Mouse (Mus musculus) CD4-positive helper T cell, adult 2 months (primary cell): ENCODE results near the gene Garnl3.
A peak's percentile ranks its signal among the peaks of the same experiment; 100 is the strongest.

ENCODE experiments used
- DNase-seq: peaks from one replicate; pipeline ENCODE4 v3.0.0-alpha.2; 2012; ENCODE audit warnings: low read depth, missing footprints, low spot score

Garnl3 gene

DNA sequence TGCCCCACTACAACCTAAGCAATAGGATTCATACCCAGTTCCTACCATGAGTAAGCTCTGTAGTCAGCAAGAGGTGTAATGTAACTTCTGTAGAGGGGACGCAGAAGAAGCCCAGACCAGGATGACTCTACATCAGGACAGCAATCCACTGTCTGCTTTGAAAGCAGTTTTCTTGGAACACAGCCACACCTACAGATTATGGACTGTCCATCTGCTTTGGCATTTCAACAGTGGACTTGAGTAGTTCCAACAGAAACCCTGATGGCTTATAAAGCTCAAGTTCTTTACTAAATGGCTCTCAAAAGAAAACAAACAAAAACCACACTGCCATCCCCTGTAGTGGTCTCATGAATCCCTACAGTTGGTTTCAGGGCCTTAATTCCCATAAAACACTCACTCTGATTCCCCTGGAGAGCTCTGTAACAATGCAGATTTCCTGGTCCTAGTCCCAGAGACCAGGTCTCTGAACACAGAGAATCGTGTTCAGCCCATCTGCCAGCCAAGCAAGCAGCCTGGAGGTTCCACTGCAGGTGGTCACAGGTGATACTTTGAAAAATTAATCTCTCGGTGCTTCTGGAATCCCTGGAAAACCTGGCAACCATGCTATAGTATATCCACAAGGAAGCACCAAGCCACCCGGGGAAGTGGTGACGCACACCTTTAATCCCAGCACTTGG lies 42.0 kb downstream of the Garnl3 start:
- no peak for DNase-seq

DNA sequence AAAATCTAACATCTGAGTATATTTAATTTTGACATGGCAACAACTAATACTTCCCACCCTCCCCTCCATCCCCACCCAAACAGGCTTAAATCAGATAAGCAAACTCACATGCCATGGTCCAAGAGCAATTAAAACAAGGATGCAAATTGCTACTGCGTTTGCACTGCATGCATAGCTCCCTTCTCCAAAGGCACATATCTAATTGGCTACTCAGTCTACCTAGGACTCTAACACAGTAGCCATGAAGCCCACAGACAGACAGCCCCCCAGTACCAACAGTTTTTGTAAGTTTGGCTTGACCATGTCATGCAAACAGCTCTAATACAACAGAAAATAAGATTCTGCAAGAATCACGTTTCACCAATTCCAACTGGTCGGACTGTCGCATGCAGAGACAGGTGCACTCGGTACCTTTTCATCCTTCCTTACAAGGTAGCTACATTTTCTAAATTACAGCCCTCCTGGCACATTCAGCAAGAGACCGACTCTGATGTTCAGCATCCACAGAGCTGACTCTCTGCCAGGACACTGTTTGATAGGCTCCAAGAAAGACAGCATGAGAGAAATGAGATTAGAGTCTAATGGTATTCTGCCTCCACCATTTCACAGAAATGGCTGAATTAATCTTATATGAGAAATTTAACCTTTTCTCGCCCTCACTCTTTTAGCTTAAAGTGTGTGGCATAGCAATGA lies 44.6 kb downstream of the Garnl3 start:
- no peak for DNase-seq

DNA sequence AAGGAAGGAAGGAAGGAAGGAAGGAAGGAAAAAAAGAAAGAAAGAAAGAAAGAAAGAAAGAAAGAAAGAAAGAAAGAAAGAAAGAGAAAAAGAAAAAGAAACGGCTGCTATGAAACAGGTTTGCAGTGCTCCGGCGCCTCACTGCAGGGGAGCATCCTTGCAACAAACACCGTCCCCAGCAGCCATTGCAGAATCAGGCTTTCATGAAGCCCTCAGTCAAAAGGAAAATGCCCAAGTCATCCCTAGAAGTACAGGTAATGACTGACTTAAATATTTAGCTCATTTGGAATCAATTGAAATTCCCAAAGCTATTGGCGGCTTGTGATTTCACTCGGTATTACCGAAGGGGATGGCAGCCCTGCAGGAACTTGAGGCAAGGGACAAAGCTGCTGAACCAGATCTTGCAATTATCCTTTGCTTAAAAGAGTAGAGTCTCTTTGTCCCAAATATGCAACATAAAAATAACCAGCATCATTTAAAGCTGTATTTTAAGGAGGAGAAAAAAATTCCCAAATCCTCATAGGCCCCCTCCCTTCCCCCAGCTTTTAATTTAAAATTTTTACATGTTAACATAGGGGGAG lies 45.3 kb downstream of the Garnl3 start:
- no peak for DNase-seq

DNA sequence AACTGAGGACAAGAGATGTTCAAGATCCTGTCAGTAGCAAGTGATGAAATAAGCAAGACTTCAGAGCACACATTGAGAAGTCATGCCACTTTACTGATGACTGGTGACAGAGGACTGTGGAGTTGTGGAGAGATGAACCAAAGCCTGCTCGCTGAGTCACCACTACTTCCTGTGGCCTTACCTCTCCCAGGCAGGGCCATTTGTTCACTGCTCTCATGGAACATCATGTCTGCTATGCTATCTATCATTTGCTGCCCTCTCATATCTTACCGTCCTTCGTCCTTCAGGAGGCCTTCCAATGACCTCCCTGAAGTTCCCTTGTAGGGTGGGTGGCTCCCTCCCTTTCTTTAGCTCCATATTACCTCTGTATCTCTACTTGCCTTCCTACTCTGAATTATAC lies 47.2 kb downstream of the Garnl3 start:
- DNase-seq: no peak

DNA sequence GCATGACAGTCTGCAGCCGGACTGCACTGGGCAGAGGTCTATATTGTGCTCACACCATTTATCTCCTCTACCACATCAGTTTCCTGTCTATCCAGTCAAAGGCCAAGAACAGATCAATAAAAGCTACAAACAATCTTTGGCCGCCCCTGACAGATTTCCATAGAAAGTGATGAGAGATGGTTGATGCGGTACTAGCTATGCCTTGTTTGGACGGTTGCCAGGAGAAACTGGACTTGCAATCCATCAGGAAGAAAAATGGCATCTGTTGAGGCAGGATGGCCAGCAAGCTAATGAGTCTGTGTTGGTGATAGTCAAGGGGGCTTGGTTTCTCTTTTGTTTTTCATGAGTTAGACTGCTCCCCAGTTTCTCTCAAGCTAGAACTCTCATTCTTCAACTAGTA lies 51.3 kb downstream of the Garnl3 start:
- DNase-seq: no peak

DNA sequence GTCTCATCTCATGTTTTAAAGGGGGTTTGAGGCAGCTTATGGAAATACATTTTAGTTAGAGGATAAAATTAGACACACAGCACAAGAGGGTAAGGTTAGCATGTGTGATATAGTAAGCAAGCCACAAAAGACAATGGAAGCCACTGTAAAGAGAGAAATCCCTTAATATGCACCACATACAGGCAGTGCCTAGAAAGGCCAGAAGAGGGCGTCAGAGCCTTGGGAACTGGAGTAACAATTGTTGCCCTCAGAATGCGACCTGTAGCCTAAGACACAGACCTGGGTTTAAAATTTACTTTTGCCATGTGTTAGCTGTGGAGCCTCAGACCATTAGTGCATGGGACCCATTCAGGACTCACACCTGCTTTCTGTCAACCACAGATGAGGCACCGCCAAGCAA lies 54.2 kb downstream of the Garnl3 start:
- no peak for DNase-seq

DNA sequence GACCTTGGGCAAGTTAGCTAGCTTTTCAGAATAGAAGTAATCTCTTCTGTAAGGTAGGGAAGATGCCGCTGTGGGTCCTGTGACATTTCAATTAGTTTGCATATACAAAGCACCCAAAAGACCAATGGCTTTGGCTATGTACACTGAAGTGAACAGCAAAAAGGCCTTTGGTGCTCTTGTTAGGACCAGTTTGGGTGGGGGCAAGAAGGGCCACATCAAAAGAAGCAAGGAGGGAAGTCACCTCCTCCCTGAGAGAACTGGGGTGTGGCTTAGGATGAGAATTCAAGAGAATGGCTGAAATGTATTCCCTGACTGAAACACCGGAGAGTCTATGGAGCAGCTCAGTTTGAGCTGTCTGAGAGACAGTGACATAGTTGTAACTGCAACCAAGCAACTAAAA lies 56.5 kb downstream of the Garnl3 start:
- no peak for DNase-seq

DNA sequence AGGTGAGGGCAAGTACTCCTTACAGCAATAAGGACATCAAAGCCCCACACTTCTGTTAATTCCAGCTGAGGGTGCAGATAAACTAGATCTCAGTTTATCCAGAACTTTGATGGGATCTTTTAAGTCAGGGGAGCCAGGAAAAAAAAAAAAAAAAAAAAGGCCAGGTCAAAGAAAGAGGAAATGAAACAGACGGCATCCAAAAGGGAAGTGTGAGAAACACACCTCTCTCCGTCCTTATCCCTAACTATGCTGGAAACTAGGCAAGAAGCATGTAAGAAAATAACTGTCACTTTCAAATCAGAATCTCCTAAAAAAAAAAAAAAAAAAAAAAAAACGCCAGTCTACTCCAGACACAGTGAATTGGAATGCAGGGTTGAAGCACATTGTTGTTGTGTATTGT lies 57.3 kb downstream of the Garnl3 start:
- DNase-seq: no peak

DNA sequence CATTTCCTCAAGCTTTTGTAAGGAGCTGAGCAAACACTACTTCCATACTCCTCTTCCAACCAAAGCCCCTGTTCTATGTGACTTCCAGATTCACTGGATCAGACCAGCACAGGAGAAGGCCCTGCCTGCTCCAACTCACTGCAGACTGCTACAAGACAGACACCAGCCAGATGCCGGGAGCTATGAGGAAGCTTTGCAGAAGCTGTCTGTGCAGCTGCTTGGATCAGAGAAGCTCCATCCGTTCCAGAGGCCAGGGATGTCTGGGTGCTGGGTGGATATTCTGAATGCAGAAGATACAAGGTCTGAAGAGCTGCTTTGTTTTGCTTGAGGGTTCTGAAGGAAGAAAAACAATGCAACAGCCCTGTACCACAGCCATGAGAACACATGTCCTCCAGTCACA lies 59.1 kb downstream of the Garnl3 start:
- DNase-seq: no peak

DNA sequence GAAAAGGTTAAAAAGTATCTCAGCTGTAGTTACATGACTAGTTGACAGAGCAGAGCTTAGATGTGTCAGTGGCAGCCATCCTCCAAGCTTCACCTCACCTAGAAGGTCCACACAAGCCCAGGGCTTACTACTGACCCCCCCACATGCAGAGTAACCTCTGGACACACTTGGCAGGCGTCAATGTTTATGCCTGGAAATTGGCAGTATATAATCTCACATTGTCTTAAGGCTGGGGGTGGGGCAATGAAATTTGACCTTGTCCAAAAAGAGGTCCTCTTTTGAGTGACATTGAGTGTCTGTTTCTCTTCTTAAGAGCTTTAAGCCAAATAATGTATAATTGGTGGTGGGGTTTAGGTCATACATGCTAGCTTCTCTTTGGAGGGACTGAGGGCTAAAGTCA lies 65.8 kb downstream of the Garnl3 start:
- DNase-seq: no peak

DNA sequence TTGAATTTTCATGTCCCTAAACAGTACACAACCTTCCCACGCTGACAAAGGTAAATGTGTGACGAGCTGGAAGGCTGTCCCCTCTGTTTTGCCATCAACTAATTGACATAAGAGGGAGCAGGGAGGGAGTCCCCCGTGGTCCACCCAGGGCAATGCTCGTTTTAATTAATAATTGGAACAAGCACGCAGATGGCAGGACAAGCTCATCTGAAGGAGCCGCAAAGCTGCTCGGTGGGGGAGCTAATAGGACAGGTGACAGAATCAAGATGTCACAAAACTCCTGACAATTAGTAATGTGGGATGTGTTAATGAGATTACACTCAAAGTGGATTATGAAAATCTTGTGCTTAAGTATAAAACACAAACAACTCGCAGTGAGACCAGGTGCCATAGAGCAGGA lies 68.7 kb downstream of the Garnl3 start:
- DNase-seq: no peak

DNA sequence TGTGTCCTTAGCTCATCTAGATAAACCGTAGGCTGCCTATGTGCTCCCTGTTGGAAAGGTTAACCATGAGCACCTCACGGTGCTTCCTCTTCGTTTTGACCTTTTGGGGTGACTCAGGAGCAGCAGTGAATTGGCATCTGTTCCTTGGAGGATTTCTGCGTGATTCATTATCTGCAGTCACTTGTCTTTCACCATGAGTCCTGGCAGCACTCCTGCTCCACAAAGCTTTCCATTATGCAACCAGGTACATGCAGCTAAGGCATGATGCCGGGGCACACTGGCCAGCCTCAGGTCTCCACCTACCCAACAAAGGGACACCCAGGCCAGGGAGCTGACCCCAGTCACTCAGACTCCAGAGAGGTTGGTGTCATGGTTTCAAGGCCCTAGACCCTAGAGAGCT lies 72.5 kb downstream of the Garnl3 start:
- no peak for DNase-seq

DNA sequence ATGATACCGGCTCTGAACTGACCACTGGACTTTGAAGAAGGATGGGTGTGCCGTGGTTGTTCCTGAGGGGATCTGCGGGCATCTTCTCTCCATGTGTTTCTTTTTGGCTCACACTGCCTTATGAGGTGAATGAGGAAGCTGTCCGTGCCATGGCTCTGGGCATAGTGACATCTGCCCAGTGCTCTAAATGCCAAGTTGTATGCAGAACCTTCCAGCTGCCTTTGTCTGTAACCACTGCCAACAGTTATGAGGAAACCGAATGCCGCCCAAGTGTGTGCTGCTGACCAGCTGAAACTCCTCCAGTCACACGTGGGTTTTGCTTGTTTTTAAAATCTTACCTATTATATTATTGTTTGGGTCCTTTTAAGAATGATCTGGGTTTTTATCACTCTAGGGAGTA lies 73.9 kb downstream of the Garnl3 start:
- no peak for DNase-seq

DNA sequence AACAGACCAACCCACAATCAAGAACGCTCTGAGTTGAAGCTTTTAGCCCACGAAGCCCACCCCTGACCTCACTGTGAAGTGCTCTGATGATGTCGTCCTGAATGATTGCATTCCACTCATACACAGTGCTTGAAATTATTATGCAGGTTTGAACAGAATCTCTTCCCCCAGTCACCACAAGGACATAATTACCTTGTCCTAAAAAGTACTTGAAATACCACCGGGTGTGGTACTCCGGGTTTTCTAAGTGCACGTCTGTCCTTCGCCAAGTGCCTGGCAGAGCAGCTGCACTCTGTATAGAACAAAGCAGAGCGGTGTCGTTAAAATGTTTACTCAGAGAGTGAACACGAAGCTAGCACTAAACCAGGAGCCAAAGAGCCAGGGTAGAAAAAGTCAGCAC lies 77.5 kb downstream of the Garnl3 start:
- DNase-seq: no peak

DNA sequence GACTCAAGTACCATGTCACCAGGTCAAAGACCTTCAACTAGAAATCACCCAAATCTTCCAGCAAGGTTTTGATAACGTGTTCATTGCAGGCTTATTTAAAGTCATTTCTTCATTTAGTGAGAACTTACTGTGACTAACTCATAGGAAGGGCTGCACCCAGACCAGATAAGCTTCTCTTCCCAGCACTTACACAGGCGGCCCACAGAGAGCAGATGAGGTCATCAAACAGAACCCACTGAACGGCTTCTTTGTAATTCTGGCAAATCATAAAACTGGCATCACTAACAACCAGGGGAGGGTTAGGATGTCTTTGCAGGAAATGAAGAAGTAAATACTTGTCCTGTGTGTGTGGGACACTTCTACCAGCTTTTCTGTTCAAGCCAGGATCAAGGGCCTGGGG lies 84.1 kb downstream of the Garnl3 start:
- DNase-seq: no peak

DNA sequence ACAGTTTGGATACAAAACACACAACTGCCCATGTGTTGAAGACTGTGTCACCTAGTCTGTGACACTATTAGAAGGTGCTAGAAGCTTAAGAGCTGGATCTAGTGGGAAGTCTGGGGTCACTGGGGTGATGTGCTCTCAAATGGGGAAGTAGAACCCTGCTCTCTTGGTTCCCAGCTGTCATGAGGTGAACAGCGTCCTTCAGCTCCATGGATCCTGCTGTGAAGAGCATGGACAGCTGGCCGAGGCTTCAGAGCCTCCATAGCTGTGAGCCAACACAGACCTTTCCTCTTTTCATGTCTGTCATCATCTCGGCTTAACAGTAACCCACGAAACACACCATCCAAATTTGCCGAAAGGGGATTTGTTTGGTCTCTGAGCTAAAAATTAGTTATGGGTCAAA lies 84.5 kb downstream of the Garnl3 start:
- DNase-seq: no peak

DNA sequence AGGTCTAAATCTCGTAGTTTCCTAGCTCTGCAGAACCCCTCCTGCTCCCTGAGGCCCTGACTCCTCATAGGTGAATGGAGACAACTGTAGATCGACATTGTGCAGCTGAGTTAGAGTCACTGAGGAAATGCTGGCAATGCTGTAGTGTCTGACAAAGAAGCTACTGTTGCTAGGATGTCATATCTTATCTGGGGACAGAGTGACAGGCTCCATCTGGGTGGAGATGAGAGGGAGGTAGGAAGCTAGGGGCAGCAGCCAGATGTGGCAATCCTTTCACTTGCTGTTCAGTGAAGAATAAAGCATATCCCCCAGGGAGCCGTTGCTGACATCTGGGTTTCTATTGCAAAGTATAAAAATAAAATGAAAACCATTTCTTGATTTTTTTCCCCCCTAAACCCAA lies 85.6 kb downstream of the Garnl3 start:
- DNase-seq: no peak

DNA sequence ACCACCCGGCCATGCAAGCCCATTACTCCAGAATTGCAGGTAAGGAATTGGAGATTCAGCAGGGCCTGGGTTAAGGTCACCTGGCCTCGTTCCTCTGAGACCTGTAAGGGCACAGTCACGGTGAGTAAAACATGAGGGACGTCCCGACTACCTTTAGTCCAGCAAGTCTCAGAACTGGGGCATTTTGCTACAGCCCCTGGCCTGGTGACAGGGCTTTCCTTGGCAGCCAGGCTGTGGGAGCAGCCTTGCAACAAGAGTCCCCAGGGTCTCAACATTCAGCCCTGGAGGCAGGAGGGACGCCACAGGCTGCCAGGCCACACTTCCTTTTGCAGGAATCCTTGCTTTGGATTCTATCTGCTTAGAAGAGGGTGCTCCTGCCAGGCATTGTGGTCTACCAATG lies 88.7 kb downstream of the Garnl3 start:
- no peak for DNase-seq

DNA sequence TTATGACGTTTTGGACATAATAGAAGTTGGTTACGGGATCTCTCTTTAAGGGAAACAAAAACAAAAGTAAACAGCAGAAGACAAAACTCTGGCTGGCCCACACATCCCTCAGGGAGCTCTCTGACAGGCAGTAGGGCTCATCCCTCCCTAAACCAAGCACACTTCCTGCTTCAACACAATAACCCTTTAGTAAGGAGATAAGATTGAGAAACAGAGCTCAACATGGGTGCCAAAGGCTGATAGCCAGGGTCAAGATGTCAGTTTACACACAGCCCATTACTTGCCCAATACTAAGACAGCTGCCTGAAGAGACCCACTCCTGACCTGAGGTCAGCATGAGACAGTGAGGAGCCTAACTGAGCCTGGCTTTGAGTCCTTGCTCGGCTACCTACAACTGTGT lies 89.9 kb downstream of the Garnl3 start:
- DNase-seq: no peak

DNA sequence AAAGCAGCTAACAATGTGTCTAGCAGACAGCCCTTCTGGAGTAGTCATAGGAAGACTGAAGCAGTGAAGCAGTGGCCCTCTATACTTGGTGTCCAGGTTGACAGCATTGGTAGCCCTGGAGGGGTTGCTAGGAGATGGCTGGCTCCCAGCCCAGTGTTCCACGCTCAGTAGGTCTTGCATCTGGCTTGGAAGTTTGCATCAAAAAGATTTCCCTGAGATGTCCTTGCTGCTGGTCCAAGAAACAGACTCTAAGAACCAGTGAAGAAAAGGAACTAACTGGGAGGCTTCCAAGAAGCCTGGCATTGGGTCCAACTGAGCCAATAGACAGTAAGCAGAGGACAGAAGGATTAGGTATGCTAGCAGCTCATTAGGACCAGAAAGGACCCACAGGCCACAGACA lies 94.0 kb downstream of the Garnl3 start:
- DNase-seq: no peak

DNA sequence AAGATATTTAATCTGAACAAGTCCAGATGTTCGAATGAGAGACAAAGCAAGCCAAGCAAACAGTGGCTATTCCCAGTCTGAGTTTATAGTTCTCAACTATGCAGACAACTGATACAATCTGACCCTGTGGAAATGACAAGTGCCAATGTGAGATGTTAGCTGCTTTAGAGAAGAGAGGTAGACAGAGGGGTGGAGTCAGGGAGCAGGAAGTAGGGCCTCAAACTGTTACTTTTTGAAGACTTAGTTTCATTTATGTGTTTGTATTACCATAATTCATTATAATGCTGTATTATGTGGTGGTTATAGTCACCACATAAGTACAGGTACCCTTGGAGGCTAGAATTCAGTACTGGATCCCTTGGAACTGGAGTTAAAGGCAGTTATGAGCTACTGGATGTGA lies 96.2 kb downstream of the Garnl3 start:
- peak; percentile 49 for DNase-seq

DNA sequence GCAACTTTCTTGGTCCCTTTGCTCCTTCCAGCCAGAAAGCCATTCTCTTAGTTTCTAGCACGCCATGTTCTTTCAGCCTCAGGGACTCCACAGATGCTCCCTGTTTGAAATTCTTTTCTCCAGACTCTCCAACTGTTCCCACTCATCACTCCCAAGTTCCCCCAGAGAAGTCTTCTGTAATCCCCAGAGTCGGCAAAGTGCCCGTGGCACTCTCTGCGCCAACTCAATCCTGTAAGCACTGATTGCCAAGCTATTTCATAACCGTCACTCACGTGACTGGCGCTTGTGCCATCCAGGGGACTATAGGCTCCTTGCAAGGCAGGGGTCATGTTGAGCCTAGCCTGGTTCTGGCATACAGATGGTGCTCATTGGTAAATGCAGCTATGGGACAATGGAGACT lies 98.2 kb downstream of the Garnl3 start:
- no peak for DNase-seq

DNA sequence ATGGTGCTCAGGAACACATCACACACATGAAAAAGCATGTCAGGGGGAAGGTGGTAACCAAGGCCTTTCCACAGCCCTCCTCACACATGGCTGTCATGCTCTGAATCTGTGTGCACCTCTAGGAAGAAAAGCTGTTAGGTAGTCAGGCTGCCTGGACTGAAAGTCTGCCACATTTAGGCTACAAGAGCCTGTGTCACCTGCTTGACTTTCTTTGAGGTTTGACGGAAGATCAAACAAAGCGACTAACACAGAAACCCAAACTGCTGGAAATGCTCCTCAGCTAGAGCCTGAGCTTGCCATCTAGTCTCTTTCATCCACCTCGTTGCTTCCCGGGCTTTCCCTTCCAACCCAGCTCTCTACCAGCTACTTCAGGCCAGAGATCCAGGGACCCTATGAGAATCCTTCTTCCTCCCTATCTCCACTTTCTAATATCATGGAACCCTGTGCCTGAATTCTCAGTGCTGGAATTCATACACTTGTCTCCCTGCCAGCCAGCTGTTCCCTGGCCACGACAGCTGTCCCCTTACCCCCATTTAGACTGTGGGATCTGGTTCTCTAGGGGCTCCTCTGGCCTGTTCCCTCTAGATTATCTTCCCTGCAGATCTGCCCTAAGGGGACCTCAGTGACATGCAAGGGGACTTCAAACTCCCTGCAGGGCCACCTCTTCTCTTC lies 98.9 kb downstream of the Garnl3 start:
- DNase-seq: peak; percentile 41
